Mouse (Mus musculus) embryonic facial prominence, embryonic 11.5 days (tissue): ENCODE measurements around the gene 4930578G10Rik. TPM values are rescaled to one million over a fixed set of nuclear protein-coding genes. Genes with fewer than 3 reads are reported as not detected.

Source experiments
- ATAC-seq: fragments of 200-750 bp; cut with Nextera tagmentation; replicated peaks from 2 replicates; pipeline ENCODE4 v1.8.0; 2017; ENCODE audit warnings: low read depth; ENCODE audit not compliant: insufficient number of reproducible peaks, low FRiP score, low TSS enrichment
- DNase-seq: peaks from one replicate; pipeline ENCODE4 v3.0.0-alpha.2; 2015; ENCODE audit warnings: low spot score
- H3K27ac ChIP-seq: fragments of 300-500 bp; sonication (generic); replicated peaks from 2 replicates; pipeline ENCODE4 v1.5.1; 2014; ENCODE audit warnings: mild to moderate bottlenecking, low read depth, low read length, control low read depth
- H3K27me3 ChIP-seq: fragments of 300-500 bp; sonication (generic); 2 replicates; pipeline ENCODE4 v1.6.1; 2014; ENCODE audit warnings: mild to moderate bottlenecking, low read length, moderate library complexity, mixed read lengths; ENCODE audit not compliant: control insufficient read depth, insufficient read depth
- H3K36me3 ChIP-seq: fragments of 300-500 bp; sonication (generic); replicated peaks from 2 replicates; pipeline ENCODE4 v1.6.1; 2014; ENCODE audit warnings: low read depth, mild to moderate bottlenecking, low read length, moderate library complexity, mixed read lengths; ENCODE audit not compliant: control insufficient read depth, insufficient read depth
- H3K4me1 ChIP-seq: fragments of 300-500 bp; sonication (generic); 2 replicates; pipeline ENCODE4 v1.6.1; 2014; ENCODE audit warnings: low read length, mixed read lengths; ENCODE audit not compliant: control insufficient read depth, insufficient read depth
- H3K4me2 ChIP-seq: fragments of 300-500 bp; sonication (generic); 2 replicates; pipeline ENCODE4 v1.6.1; 2014; ENCODE audit warnings: low read depth, mild to moderate bottlenecking, control low read depth, low read length, moderate library complexity
- H3K4me3 ChIP-seq: fragments of 300-500 bp; sonication (generic); 2 replicates; pipeline ENCODE4 v1.5.1; 2014; ENCODE audit warnings: low read depth, low read length, control low read depth
- H3K9ac ChIP-seq: fragments of 300-500 bp; sonication (generic); replicated peaks from 2 replicates; pipeline ENCODE4 v1.6.1; 2014; ENCODE audit warnings: mild to moderate bottlenecking, control low read depth, low read length
- H3K9me3 ChIP-seq: fragments of 300-500 bp; sonication (generic); replicated peaks from 2 replicates; pipeline ENCODE4 v1.6.1; 2016; ENCODE audit warnings: mild to moderate bottlenecking, low read length, inconsistent platforms, mixed read lengths; ENCODE audit not compliant: control insufficient read depth
- WGBS: fragments of 180-500 bp; shearing (Covaris S2); extraction: QIAGEN DNeasy Blood & Tissue Kit; methylation state at CpG from one replicate; pipeline ENCODE4 v1.1.7; 2014; 5-methylcytosine and 5-hydroxymethylcytosine counted together
- polyA plus RNA-seq: library from polyadenylated mRNA; unstranded; fragments of >200 nt; fragmentation: Nextera tagmentation; extraction: Ambion mirVana; gene quantifications from 2 replicates; pipeline ENCODE4 v1.2.1, GENCODE M21; 2014

Gene 4930578G10Rik
- polyA plus RNA-seq, 1 experiment from 2014 or later: not detected

DNA sequence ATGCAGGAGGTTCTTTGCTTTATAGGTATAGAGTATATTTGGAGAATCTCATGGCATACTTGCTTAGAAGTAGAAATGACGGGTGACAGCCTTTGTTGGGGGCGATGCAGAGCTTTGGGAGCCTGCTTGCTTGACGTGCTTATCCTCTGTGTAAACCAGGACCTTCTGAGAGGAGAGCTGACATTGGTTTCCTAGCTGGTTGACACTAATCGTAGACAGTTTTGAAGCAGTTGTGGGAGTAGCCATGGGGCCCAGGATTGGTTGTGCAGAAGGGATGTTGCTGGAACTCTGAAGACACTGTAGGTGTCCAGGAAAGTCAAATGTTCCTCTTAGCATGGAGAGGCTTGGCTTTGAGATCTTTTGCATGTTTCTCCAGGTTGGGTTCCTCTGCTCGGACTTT lies 132.8 kb downstream of the 4930578G10Rik start:
- Histone ChIP-seq H3K9ac (no peak overlapping the region), H3K27me3 (no peaks in the 10 kb centered on the region), H3K4me1 (no peaks in the 10 kb centered on the region), H3K4me2 (no peak overlapping the region), H3K4me3 (no peak overlapping the region), H3K9me3 (no peaks in the 10 kb centered on the region), H3K27ac (no peak overlapping the region), H3K36me3 (no peaks in the 10 kb centered on the region)
- ATAC-seq (no peak), DNase-seq (no peak)
- WGBS: 89% methylated on average over 5 of the region's 5 CpGs

DNA sequence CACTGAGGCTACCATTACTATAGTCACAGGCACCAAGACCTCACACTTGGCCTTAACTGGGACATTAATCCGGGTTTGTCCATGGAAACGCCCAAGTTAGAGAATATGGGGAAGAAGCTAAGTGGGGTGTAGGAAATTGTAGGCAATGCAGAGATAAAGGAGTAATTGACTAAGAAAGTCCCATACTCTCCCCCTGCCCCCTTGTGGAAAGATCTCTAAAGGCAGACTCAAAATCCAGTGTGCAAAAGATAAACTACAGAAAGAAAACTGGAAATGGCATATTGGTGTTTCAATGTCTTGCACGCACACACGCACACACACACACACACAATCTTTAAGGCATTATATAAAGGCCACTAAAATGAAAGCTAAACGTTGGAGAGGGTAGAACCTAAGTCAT lies 135.4 kb downstream of the 4930578G10Rik start:
- Histone ChIP-seq H3K9me3 (no peaks in the 10 kb centered on the region), H3K9ac (no peak overlapping the region), H3K27me3 (no peaks in the 10 kb centered on the region), H3K4me3 (no peak overlapping the region), H3K27ac (no peak overlapping the region), H3K36me3 (no peaks in the 10 kb centered on the region), H3K4me1 (no peaks in the 10 kb centered on the region), H3K4me2 (no peak overlapping the region)
- 81% methylated on average over 5 of the region's 5 CpGs for WGBS
- ATAC-seq: no peak
- no peak for DNase-seq

DNA sequence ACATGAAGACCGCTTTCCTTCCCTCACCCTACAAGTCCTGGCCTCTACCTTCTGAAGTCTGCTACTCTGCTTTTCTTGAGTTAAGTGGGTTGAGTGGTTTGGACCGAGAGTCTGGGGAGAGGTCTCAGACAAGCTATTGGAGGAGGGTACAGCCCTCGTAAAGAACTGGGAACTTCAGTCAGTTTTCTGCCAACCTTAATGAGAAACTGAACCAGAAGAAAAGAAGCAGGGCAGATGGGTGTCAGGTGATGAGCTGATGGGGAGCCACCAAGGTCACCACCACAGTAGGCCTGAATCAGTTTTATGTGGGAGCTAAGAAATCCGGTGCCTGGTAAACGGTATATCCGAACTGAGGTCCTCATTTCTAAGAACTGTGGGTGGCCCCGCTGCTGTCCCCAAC lies 136.8 kb downstream of the 4930578G10Rik start:
- Histone ChIP-seq H3K4me3 (no peak overlapping the region), H3K27ac (no peak overlapping the region), H3K4me2 (no peak overlapping the region), H3K9ac (no peak overlapping the region), H3K27me3 (no peaks in the 10 kb centered on the region), H3K36me3 (no peaks in the 10 kb centered on the region), H3K9me3 (no peaks in the 10 kb centered on the region), H3K4me1 (no peaks in the 10 kb centered on the region)
- 89% methylated on average over 7 of the region's 7 CpGs for WGBS
- DNase-seq (no peak), ATAC-seq (no peak)

DNA sequence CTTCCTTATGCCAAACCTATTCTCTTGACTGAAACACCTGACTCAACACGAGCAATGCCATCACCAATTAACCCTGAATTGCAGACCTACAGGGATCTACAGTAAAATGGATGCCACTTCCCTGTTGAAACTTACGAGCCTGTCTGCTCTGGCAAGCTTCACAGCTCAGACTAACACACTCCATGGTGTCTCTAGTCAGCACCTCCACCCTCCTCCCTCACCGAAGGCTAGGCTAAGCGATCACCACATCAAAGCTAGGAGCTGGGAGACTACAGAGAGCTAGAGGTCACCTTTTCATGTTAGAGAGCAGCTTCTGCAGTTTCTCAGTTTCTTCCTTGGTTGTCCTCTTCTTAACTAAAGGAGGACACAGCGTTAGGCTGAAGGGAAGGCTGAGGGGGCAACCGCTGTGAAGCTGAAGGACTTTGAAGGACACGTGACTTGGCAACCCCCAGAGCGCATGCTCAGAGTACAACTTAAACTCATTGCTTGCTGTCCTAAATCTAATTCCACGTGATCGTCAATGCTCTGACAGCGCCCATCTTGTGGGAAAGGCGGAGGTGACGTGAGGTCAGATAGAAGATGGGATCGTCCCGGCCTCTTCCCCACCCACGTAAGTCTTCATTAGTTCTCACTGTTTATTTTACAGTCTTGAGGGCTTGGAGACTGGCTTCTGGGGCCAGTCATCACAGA lies 137.5 kb downstream of the 4930578G10Rik start:
- Histone ChIP-seq H3K9me3 (no peaks in the 10 kb centered on the region), H3K4me1 (no peaks in the 10 kb centered on the region), H3K4me2 (no peak overlapping the region), H3K36me3 (no peaks in the 10 kb centered on the region), H3K9ac (no peak overlapping the region), H3K27ac (no peak overlapping the region), H3K27me3 (no peaks in the 10 kb centered on the region), H3K4me3 (no peak overlapping the region)
- DNase-seq (no peak), ATAC-seq (no peak)
- WGBS: 85% methylated on average over 16 of the region's 16 CpGs

DNA sequence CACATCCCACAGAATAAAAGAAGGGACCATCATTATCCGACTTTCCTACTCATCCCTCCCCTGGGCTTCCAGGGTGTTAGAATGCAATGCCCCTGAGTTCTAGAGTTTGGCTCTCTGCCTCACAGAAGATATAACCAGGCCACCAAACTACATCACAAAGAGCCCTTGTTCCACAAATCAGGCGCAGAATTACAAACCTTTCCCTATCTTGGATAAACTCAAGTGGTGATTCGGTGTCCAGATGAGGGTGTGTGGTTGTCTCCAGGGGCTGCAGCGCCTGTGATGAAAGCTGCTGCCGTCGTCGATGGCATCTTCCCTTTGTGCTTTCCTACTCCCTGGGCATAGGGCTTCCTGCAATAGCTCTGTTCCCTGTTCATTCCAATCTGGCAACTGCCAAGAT lies 138.8 kb downstream of the 4930578G10Rik start, which contains the start of gene Fam205c:
Fam205c (minus strand) TSS at position 101 of the 400 bp plus-strand sequence.
- no peak for ATAC-seq
- Histone ChIP-seq H3K4me1 (no peaks in the 10 kb centered on the region), H3K27ac (no peak within 1 kb of the TSS), H3K4me2 (no peak within 1 kb of the TSS), H3K36me3 (no peaks in the 10 kb centered on the region), H3K9me3 (no peaks in the 10 kb centered on the region), H3K27me3 (no peaks in the 10 kb centered on the region), H3K4me3 (no peak within 1 kb of the TSS), H3K9ac (no peak within 1 kb of the TSS)
- 85% methylated on average over 7 of the region's 7 CpGs for WGBS
- DNase-seq: no peak

DNA sequence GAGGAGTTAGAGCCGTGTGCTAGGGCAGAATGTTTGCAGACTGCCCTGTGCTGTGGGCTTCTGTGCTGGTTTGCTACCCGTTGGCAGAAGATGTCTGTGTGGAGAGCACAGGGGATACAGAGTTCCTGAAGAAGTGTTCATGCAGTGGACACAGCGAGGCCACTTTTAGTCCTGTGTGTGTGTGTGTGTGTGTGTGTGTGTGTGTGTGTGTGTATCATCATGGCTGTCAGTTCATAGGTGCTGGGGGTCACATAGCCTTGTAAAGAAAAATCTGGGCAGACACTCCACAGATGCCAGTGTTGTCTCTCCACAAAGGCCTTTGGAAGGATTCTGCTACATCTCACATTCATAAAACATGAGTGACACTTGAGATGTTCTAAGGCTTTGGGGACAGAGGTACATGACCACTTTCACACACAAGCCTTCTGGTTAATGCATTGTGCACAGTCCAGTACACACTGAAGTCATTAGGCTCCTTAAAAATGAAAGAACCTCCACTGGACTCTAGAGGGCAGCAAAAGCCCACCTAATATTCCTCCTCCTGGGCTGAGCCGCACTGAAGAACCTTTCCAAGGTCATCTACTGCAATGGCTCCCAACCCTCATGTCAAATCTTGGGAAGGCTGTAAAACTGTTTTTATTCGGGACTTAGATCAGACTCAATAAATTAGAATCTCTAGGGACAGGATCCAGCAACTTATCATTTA lies 141.4 kb downstream of the 4930578G10Rik start:
- Histone ChIP-seq H3K27me3 (no peaks in the 10 kb centered on the region), H3K27ac (no peak overlapping the region), H3K4me3 (no peak overlapping the region), H3K4me2 (no peak overlapping the region), H3K36me3 (no peaks in the 10 kb centered on the region), H3K4me1 (no peaks in the 10 kb centered on the region), H3K9me3 (no peaks in the 10 kb centered on the region), H3K9ac (no peak overlapping the region)
- 35% methylated on average over 5 of the region's 5 CpGs for WGBS
- ATAC-seq: peak; percentile 73
- peak; percentile 81 for DNase-seq

DNA sequence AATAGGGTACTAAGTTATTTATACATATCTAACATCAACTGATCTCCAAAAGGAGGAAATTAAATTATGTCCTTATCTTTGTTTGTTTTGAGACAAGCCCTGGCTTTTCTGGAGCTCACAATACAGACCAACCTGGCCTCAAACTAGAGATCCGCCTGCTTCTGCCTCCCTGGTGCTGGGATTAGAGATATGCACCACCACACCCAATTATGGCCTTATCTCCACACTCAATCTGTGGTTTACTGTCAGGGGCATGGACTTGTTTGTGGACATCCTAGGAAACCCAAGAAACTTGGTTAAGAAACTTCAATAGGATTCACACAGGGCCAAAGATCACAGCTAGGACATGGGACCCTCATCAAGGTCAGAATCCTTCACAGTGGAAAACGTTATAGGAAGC lies 142.3 kb downstream of the 4930578G10Rik start:
- Histone ChIP-seq H3K27ac (no peak overlapping the region), H3K9ac (no peak overlapping the region), H3K9me3 (no peaks in the 10 kb centered on the region), H3K4me2 (no peak overlapping the region), H3K4me1 (no peaks in the 10 kb centered on the region), H3K27me3 (no peaks in the 10 kb centered on the region), H3K36me3 (no peaks in the 10 kb centered on the region), H3K4me3 (no peak overlapping the region)
- no peak for DNase-seq
- no peak for ATAC-seq
- 75% methylated on average over 2 of the region's 2 CpGs for WGBS
